Mouse (Mus musculus): ENCODE results near the gene Ccdc60. TPM values are rescaled to one million over a fixed set of nuclear protein-coding genes. Genes with fewer than 3 reads are reported as not detected.
"Not testable (repeated sequence)": the region's sequence is repeated elsewhere in the genome, so short reads cannot be mapped to it uniquely, and the experiment has no call there.

Ccdc60 gene
- polyA plus RNA-seq, 1 experiment from 2014 or later = 2.9 TPM

- peaks cover 10% of the 10 kb centered on the region; the same call in 1 of the 2 replicates for H3K4me1 ChIP-seq (ENCODE audit: control insufficient read depth, insufficient read depth, low read length)
- no peak overlapping the region for H3K9ac ChIP-seq (replicated peaks; ENCODE audit: low read length)
- no peak overlapping the region for H3K4me2 ChIP-seq (ENCODE audit: low read length)
- no peak overlapping the region for H3K4me3 ChIP-seq (replicated peaks; ENCODE audit: low read depth, low read length)
- H3K27me3 ChIP-seq (ENCODE audit: control insufficient read depth, insufficient read depth, low read length) = no peaks in the 10 kb centered on the region
- ATAC-seq (ENCODE audit: low FRiP score, low TSS enrichment) = no peak
- 44% methylated on average over 6 of the region's 6 CpGs for WGBS
- 0 out of 2 replicates have a peak overlapping the region, but pooled peaks have one; percentile 6 for H3K27ac ChIP-seq (replicated peaks; ENCODE audit: low read depth, low read length)
- no peaks in the 10 kb centered on the region for H3K9me3 ChIP-seq (ENCODE audit: control insufficient read depth, low read length)
- DNase-seq = no peak
- H3K36me3 ChIP-seq (ENCODE audit: control insufficient read depth, insufficient read depth, low read length) = no peaks in the 10 kb centered on the region
Measured at GRCm38 (mm10) chr5:116309383-116309801, 20.6 kb upstream of the Ccdc60 start.

GRCm38 (mm10) chr5:116305557-116305956 is 16.8 kb upstream of the Ccdc60 start:
- H3K9me3 ChIP-seq (ENCODE audit: control insufficient read depth, low read length) = no peaks in the 10 kb centered on the region
- H3K4me1 ChIP-seq (ENCODE audit: control insufficient read depth, insufficient read depth, low read length) = no peaks in the 10 kb centered on the region
- whole genome bisulfite sequencing = 87% methylated on average over 4 of the region's 4 CpGs
- no peak overlapping the region for H3K27ac ChIP-seq (replicated peaks; ENCODE audit: low read depth, low read length)
- no peak overlapping the region for H3K4me2 ChIP-seq (ENCODE audit: low read length)
- ATAC-seq (ENCODE audit: low FRiP score, low TSS enrichment) = no peak
- H3K9ac ChIP-seq (replicated peaks; ENCODE audit: low read length) = no peak overlapping the region
- no peak overlapping the region for H3K4me3 ChIP-seq (replicated peaks; ENCODE audit: low read depth, low read length)
- no peak for DNase-seq
- H3K27me3 ChIP-seq (ENCODE audit: control insufficient read depth, insufficient read depth, low read length) = no peaks in the 10 kb centered on the region
- no peaks in the 10 kb centered on the region for H3K36me3 ChIP-seq (ENCODE audit: control insufficient read depth, insufficient read depth, low read length)

GRCm38 (mm10) chr5:116305146-116305545 is 16.4 kb upstream of the Ccdc60 start:
- H3K9me3 ChIP-seq (ENCODE audit: control insufficient read depth, low read length); ATAC-seq (ENCODE audit: low FRiP score, low TSS enrichment); H3K4me2 ChIP-seq (ENCODE audit: low read length); H3K4me1 ChIP-seq (ENCODE audit: control insufficient read depth, insufficient read depth, low read length); DNase-seq; H3K9ac ChIP-seq (replicated peaks; ENCODE audit: low read length); H3K27me3 ChIP-seq (ENCODE audit: control insufficient read depth, insufficient read depth, low read length); H3K4me3 ChIP-seq (replicated peaks; ENCODE audit: low read depth, low read length); H3K36me3 ChIP-seq (ENCODE audit: control insufficient read depth, insufficient read depth, low read length); H3K27ac ChIP-seq (replicated peaks; ENCODE audit: low read depth, low read length): not testable (repeated sequence)

GRCm38 (mm10) chr5:116300984-116301383 is 12.2 kb upstream of the Ccdc60 start:
- no peak overlapping the region for H3K9ac ChIP-seq (replicated peaks; ENCODE audit: low read length)
- ATAC-seq (ENCODE audit: low FRiP score, low TSS enrichment) (no peak), DNase-seq (no peak)
- H3K27me3 ChIP-seq (ENCODE audit: control insufficient read depth, insufficient read depth, low read length) = no peaks in the 10 kb centered on the region
- 81% methylated on average over 9 of the region's 9 CpGs for WGBS
- H3K36me3 ChIP-seq (ENCODE audit: control insufficient read depth, insufficient read depth, low read length) = no peaks in the 10 kb centered on the region
- H3K9me3 ChIP-seq (ENCODE audit: control insufficient read depth, low read length) = peaks cover 1% of the 10 kb centered on the region; the same call in 1 of the 2 replicates
- no peak overlapping the region for H3K27ac ChIP-seq (replicated peaks; ENCODE audit: low read depth, low read length)
- no peak overlapping the region for H3K4me3 ChIP-seq (replicated peaks; ENCODE audit: low read depth, low read length)
- H3K4me2 ChIP-seq (ENCODE audit: low read length) = no peak overlapping the region
- H3K4me1 ChIP-seq (ENCODE audit: control insufficient read depth, insufficient read depth, low read length) = no peaks in the 10 kb centered on the region

GRCm38 (mm10) chr5:116293501-116293900 is 4.7 kb upstream of the Ccdc60 start:
- ATAC-seq (ENCODE audit: low FRiP score, low TSS enrichment) (no peak), DNase-seq (no peak)
- H3K4me1 ChIP-seq (ENCODE audit: control insufficient read depth, insufficient read depth, low read length) = peaks cover 15% of the 10 kb centered on the region
- 79% methylated on average over 5 of the region's 5 CpGs for WGBS
- no peak overlapping the region for H3K4me3 ChIP-seq (replicated peaks; ENCODE audit: low read depth, low read length)
- no peak overlapping the region for H3K9ac ChIP-seq (replicated peaks; ENCODE audit: low read length)
- no peaks in the 10 kb centered on the region for H3K36me3 ChIP-seq (ENCODE audit: control insufficient read depth, insufficient read depth, low read length)
- peaks cover 3% of the 10 kb centered on the region; the same call in 1 of the 2 replicates for H3K9me3 ChIP-seq (ENCODE audit: control insufficient read depth, low read length)
- no peak overlapping the region for H3K4me2 ChIP-seq (ENCODE audit: low read length)
- no peak overlapping the region for H3K27ac ChIP-seq (replicated peaks; ENCODE audit: low read depth, low read length)
- peaks cover 5% of the 10 kb centered on the region; the same call in 1 of the 2 replicates for H3K27me3 ChIP-seq (ENCODE audit: control insufficient read depth, insufficient read depth, low read length)

GRCm38 (mm10) chr5:116290584-116290983 is 1.8 kb upstream of the Ccdc60 start:
- DNase-seq (no peak), ATAC-seq (ENCODE audit: low FRiP score, low TSS enrichment) (no peak)
- no peaks in the 10 kb centered on the region for H3K9me3 ChIP-seq (ENCODE audit: control insufficient read depth, low read length)
- H3K36me3 ChIP-seq (ENCODE audit: control insufficient read depth, insufficient read depth, low read length) = no peaks in the 10 kb centered on the region
- H3K9ac ChIP-seq (replicated peaks; ENCODE audit: low read length) = no peak overlapping the region
- H3K4me2 ChIP-seq (ENCODE audit: low read length) = no peak overlapping the region
- peaks cover 6% of the 10 kb centered on the region; the same call in 1 of the 2 replicates for H3K27me3 ChIP-seq (ENCODE audit: control insufficient read depth, insufficient read depth, low read length)
- peaks cover 23% of the 10 kb centered on the region for H3K4me1 ChIP-seq (ENCODE audit: control insufficient read depth, insufficient read depth, low read length)
- 87% methylated on average over 5 of the region's 5 CpGs for WGBS
- no peak overlapping the region for H3K4me3 ChIP-seq (replicated peaks; ENCODE audit: low read depth, low read length)
- H3K27ac ChIP-seq (replicated peaks; ENCODE audit: low read depth, low read length) = no peak overlapping the region

- DNase-seq (no peak), ATAC-seq (ENCODE audit: low FRiP score, low TSS enrichment) (no peak)
- Histone ChIP-seq H3K4me1 (ENCODE audit: control insufficient read depth, insufficient read depth, low read length) (peaks cover 24% of the 10 kb centered on the region), H3K9ac (replicated peaks; ENCODE audit: low read length) (no peak overlapping the region; the same call in 1 of the 2 replicates), H3K4me3 (replicated peaks; ENCODE audit: low read depth, low read length) (no peak overlapping the region), H3K9me3 (ENCODE audit: control insufficient read depth, low read length) (no peaks in the 10 kb centered on the region), H3K27me3 (ENCODE audit: control insufficient read depth, insufficient read depth, low read length) (peaks cover 6% of the 10 kb centered on the region; the same call in 1 of the 2 replicates), H3K4me2 (ENCODE audit: low read length) (peak overlapping the region; percentile 39), H3K27ac (replicated peaks; ENCODE audit: low read depth, low read length) (no peak overlapping the region), H3K36me3 (ENCODE audit: control insufficient read depth, insufficient read depth, low read length) (no peaks in the 10 kb centered on the region)
- 2% methylated on average over 9 of the region's 9 CpGs for WGBS
Measured at GRCm38 (mm10) chr5:116289897-116290296, 1.1 kb upstream of the Ccdc60 start.

- DNase-seq (no peak), ATAC-seq (ENCODE audit: low FRiP score, low TSS enrichment) (no peak)
- Histone ChIP-seq H3K9ac (replicated peaks; ENCODE audit: low read length) (no peak overlapping the region), H3K27me3 (ENCODE audit: control insufficient read depth, insufficient read depth, low read length) (peaks cover 6% of the 10 kb centered on the region; the same call in 1 of the 2 replicates), H3K27ac (replicated peaks; ENCODE audit: low read depth, low read length) (no peak overlapping the region), H3K36me3 (ENCODE audit: control insufficient read depth, insufficient read depth, low read length) (no peaks in the 10 kb centered on the region), H3K4me2 (ENCODE audit: low read length) (peak overlapping the region; percentile 39), H3K9me3 (ENCODE audit: control insufficient read depth, low read length) (no peaks in the 10 kb centered on the region), H3K4me1 (ENCODE audit: control insufficient read depth, insufficient read depth, low read length) (peaks cover 24% of the 10 kb centered on the region), H3K4me3 (replicated peaks; ENCODE audit: low read depth, low read length) (no peak overlapping the region)
- 33% methylated on average over 10 of the region's 10 CpGs for WGBS
Measured at GRCm38 (mm10) chr5:116288183-116288582, 602 bp downstream of the Ccdc60 start.

- Histone ChIP-seq H3K9me3 (ENCODE audit: control insufficient read depth, low read length) (no peaks in the 10 kb centered on the region), H3K27ac (replicated peaks; ENCODE audit: low read depth, low read length) (no peak overlapping the region), H3K4me3 (replicated peaks; ENCODE audit: low read depth, low read length) (no peak overlapping the region), H3K9ac (replicated peaks; ENCODE audit: low read length) (no peak overlapping the region), H3K27me3 (ENCODE audit: control insufficient read depth, insufficient read depth, low read length) (peaks cover 6% of the 10 kb centered on the region; the same call in 1 of the 2 replicates), H3K4me2 (ENCODE audit: low read length) (no peak overlapping the region), H3K4me1 (ENCODE audit: control insufficient read depth, insufficient read depth, low read length) (peaks cover 24% of the 10 kb centered on the region), H3K36me3 (ENCODE audit: control insufficient read depth, insufficient read depth, low read length) (no peaks in the 10 kb centered on the region)
- DNase-seq (no peak), ATAC-seq (ENCODE audit: low FRiP score, low TSS enrichment) (no peak)
- WGBS = 32% methylated on average over 15 of the region's 15 CpGs
Measured at GRCm38 (mm10) chr5:116285532-116286176, 3.1 kb downstream of the Ccdc60 start.

Data from midbrain, embryonic 14.5 days (tissue).